ENCODE assay signal across 20 mouse cellular contexts in the genomic region with DNA sequence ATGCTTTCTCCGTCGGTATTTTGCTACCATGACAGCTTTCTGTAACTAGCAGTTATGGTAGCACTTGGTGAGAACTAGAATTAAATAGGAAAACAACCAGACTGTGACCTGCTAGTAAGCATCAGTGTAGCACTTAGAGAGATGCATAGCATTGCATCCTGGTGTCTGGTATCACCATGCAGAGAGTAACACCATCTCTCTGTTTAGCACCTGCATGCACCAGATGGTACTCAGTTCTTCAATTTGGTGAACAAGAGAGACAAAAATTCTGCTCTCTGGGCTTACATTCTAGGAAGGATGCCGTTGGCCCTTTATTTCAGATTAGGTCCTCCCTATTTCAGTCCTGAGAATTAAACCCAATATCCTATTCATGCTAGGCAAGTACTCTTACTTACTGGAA.
DNase-seq lines count a peak whose midpoint lies in the region; TF ChIP-seq lines count a peak whose summit lies in the region.
"Had no signal": no experiment of that assay in that cellular context is flagged by ENCODE, and none has a peak within 500 bp of the region (broad histone marks: within the 10 kb centered on the region; RNA-seq: fewer than 3 reads in every experiment).

No protein-coding gene starts in this region.

- TF ChIP-seq POLR2A in cerebellum, adult 2 months (IDR thresholded peaks at IDR 0.05; ENCODE audit: borderline replicate concordance, insufficient read depth, low read length) = no peak

- peak overlapping the region; percentile 51; the same call in 1 of the 2 replicates for H3K27ac ChIP-seq in cerebellum, adult 2 months (ENCODE audit: insufficient read depth, low read length)
- H3K27ac ChIP-seq: embryonic facial prominence, embryonic 10.5 days; forebrain, embryonic 13.5 days; heart, embryonic 10.5 days; heart, embryonic 15.5 days; hindbrain, embryonic 13.5 days; hindbrain, postnatal 0 days had no signal

- H3K27me3 ChIP-seq in cerebellum, adult 2 months (ENCODE audit: control insufficient read depth, insufficient read depth, low read length) = no peaks in the 10 kb centered on the region
- H3K27me3 ChIP-seq: forebrain, embryonic 13.5 days; heart, embryonic 15.5 days; hindbrain, embryonic 13.5 days had no signal

- peaks cover 20% of the 10 kb centered on the region for H3K4me1 ChIP-seq in cerebellum, adult 2 months (ENCODE audit: control insufficient read depth, insufficient read depth, low read length)
- H3K4me1 ChIP-seq: embryonic facial prominence, embryonic 10.5 days; heart, embryonic 10.5 days; heart, embryonic 15.5 days; hindbrain, embryonic 13.5 days had no signal

- TF ChIP-seq CTCF in cerebellum, adult 2 months (IDR thresholded peaks at IDR 0.05; ENCODE audit: borderline replicate concordance, insufficient read depth, low read depth, low read length) = no peak

- DNase-seq in cerebellum, adult 2 months = peak; percentile 38 to 65
- no peak for DNase-seq in cerebellum, adult 11 months
- DNase-seq in frontal cortex, postnatal 36 days (ENCODE audit: low spot score in 2 of 2) = peak; percentile 31 to 52
- no peak for DNase-seq in frontal cortex, postnatal 14 days (ENCODE audit: low spot score in 2 of 2)
- peak; percentile 64 for DNase-seq in layer of hippocampus, adult 9-11 months
- no peak for DNase-seq in layer of hippocampus, postnatal 14 days (ENCODE audit: low spot score in 2 of 2)
- no peak for DNase-seq in gastrocnemius, postnatal 4 days (ENCODE audit: low spot score in 2 of 2)
- DNase-seq: adrenal gland, postnatal 25 days; forebrain, postnatal 0 days; gastrocnemius, postnatal 14 days; heart, adult 18-20 months; heart, postnatal 14 days; kidney, adult 11 months; kidney, adult 9 months had no signal

- WGBS in cerebellum, adult 2 months = 58% methylated on average over 3 of the region's 3 CpGs

- H3K4me3 ChIP-seq in cerebellum, adult 2 months (replicated peaks; ENCODE audit: insufficient read depth, low read depth, low read length) = no peak overlapping the region
- H3K4me3 ChIP-seq: embryonic facial prominence, embryonic 10.5 days; forebrain, embryonic 13.5 days; heart, embryonic 10.5 days; heart, embryonic 15.5 days; hindbrain, embryonic 13.5 days had no signal

Comparison
In these comparisons a context has a peak if more than half of its experiments do, and no peak if none do; other contexts are left out.
1. DNase-seq: peak in cerebellum, adult 2 months (2 of 2), frontal cortex, postnatal 36 days (2 of 2) and layer of hippocampus, adult 9-11 months (single experiment); none in cerebellum, adult 11 months (single experiment), frontal cortex, postnatal 14 days (0 of 2), layer of hippocampus, postnatal 14 days (0 of 2) and gastrocnemius, postnatal 4 days (0 of 2).